Mouse (Mus musculus) G1E-ER4 (cell line): Measurements from ENCODE around the gene Dusp27. TPM values are rescaled to one million over a fixed set of nuclear protein-coding genes. Genes with fewer than 3 reads are reported as not detected.

Experiments used
- GATA1 ChIP-seq: IDR thresholded peaks from one replicate; pipeline ENCODE4 v1.8.0; 2012; ENCODE audit warnings: low read length, inconsistent platforms
- polyA plus RNA-seq: library from polyadenylated mRNA; stranded (reverse); fragments of >175 nt; gene quantifications from 2 replicates; pipeline ENCODE4 v1.2.3, GENCODE M21; 2012

Dusp27 gene
- polyA plus RNA-seq, 1 experiment = not detected

DNA sequence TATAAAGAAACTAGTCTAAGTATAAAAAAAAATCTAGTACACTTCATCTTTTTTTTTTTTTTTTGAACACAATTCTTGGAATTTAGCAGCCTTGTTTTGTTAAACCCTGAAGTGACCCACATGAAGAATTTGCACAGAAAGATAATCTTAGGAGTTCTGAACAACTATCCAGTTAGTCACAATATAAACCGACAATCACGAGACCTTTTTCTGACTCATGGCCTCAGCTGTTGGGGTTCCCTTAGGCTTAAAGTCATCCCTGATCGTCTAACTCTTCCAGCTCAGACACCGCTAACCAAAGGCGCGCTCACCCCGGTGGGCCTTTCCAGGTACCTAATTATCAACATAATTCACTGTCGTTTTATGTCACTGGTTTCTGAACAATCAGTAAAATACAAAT is 4.0 kb downstream of the Dusp27 start:
- no peak for TF ChIP-seq GATA1

GRCm38 (mm10) chr1:166123045-166123444 is 4.7 kb downstream of the Dusp27 start:
- no peak for TF ChIP-seq GATA1

DNA sequence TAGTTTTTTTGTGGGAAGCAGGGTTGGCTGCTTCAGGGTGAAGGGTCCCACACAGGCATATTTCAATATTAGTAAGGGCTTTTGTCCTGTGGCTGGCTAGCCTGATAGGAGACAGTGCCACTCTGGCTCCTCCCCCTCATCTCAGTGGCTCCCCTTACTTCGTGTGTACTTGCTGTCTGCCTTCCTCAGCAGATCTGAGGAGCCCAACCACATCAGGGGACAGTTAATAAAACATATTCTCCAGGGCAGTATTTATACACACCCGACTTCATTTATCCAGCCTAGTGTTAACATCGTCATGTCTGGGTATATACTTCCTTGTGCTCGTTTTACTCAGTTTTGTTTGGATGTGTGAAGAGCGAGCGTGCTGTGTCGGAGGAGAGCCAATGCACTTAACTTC is 5.6 kb downstream of the Dusp27 start:
- TF ChIP-seq GATA1 = no peak

GRCm38 (mm10) chr1:166117866-166118639 is 9.7 kb downstream of the Dusp27 start:
- no peak for TF ChIP-seq GATA1

DNA sequence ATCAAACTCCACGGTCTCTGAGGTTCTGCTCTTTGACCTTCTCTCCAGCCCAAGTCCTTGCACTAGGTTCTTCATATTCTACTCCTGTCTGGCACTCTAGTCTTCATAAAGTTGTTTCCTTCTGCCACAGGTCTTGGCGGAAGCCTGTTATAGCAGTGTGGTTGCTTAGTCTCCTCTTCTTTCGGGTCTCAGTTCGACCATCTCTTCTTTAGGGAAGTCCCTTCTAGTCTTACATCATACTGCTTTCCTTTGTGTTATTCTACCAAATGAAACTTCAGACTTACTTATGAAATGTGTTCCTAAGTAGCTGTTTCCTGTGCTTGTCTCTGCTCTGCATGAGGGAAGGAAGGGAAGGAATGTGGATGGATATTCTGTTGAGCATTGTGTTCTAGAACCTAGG is 12.0 kb downstream of the Dusp27 start:
- TF ChIP-seq GATA1 = no peak

DNA sequence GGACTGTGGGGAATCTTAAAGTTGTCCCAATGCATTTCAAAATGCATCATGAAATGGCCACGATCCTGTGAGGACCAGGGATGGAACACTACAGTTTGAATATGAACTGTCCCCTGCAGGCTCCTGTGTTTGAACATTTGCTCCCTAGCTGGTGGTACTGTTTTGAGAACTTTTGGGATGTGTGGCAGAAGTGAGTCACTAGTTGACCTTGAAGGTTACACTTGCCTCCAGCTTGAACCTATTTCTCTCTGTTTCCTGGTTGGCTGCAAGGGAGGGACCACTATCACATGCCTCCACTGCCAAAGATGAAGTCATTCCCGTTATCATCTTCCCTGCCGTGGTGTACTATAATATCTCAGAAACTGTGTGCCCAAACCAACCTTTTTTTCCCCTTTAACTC is 12.7 kb downstream of the Dusp27 start:
- TF ChIP-seq GATA1 = no peak

GRCm38 (mm10) chr1:166105464-166105863 is 22.3 kb downstream of the Dusp27 start:
- no peak for TF ChIP-seq GATA1

- no peak for TF ChIP-seq GATA1
Measured at GRCm38 (mm10) chr1:166104858-166105257, 22.9 kb downstream of the Dusp27 start.

DNA sequence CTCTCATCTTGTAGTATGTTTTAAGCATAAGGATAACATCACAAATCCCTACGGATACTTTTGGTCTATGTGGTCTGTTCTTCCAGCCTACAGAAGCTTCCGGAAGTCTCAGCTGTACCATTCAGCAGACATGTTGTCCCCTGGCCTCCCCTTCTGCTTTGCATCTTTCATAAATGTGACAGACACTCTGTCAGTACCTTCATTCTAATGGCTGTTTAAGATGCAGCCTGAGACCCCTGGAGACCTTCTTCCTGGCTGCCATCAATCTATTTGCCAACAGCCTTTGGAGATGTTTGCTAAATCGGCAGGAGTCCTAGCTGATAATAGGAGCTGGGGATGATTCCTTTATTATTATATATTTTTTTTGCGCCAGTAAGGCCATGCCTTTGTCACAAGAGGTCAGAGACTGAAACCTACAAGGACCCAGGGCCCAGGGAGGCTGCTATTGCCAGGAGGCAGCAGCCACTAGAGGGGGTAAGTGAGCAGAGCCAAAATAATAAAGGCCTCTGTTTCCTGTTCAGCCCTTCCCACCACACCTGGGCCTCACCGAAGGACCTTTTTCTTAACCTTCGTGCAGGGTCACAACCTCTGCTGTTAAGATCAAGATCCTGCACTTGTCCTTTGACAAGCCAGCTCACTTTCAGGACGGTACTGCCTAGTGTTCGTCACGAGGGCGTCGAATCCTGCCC is 24.7 kb downstream of the Dusp27 start:
- no peak for TF ChIP-seq GATA1

DNA sequence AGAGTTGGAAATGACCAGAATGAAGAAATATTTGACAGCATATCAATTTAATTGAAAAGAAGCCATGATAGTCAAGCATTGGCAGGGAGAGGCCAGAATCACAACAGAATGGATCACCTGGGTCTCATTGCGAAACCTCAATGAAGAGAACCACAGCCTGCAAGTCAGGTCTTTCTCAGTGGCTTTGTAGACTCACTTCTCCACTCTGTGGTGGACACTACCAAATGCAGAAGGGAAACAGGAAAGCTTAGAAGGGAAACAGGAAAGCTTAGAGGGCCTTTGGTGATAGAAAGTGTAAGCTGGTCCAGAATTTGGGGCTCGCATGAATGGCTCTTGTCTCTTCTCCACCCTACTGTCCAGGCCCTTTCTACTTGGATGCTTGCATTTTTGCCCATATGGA is 29.6 kb downstream of the Dusp27 start:
- TF ChIP-seq GATA1 = no peak

DNA sequence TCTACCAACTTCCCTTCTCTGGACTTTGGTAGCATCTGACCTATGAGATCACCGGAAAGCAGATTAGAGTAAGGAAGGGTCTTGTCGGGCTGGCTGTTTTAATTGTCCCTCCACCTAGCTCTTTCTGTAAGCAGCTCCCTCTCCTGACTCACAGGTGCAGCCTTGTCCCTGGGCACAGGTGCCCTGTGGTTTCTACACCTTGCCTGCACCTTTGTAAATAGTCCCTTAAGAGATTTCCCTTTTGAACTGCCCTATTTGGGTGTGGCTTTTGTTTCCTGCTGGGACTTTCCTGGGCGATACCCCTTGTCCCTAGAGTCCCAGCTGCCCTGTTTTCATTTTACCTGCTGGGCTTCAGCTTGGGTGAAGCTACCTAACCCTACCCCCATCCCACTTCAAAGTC is 33.3 kb downstream of the Dusp27 start:
- no peak for TF ChIP-seq GATA1

GRCm38 (mm10) chr1:166090306-166090705 is 37.4 kb downstream of the Dusp27 start:
- no peak for TF ChIP-seq GATA1

- TF ChIP-seq GATA1 = no peak
Measured at GRCm38 (mm10) chr1:166089739-166090138, 38.0 kb downstream of the Dusp27 start.

GRCm38 (mm10) chr1:166089337-166089736 is 38.4 kb downstream of the Dusp27 start:
- no peak for TF ChIP-seq GATA1

DNA sequence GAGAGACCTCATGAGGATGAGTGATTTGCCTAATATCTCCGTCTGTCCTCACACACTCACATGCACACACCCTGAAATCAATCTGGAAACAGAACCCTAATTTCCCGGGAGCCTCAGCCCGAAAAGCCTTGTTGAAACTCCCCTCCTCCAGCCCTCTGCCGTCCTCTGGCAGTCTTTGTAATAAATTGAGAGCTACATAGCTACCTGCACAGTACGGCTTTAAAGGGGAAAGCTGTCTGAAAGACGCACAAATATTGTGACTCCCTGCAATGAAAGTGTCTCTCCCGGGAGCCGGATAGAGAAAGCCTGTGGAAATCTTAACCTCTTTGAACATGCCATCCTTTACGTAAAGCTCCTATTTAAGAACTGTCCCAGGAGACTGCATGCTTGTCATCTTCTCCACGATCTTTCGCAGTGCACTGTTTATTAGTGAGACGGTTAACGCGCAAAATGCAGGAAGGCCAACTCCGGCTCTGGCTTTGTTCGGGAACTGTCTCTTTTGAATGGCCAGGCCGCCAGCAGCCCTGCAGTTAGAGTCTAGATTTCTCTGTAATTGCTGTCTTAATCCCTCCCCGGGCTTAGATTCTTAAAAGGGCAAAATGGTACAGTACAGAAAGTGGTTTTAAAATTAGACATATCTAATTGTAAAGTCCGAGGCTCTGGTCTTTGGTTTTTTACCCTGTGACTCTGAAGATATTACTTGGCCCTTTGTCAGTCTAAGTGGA is 39.1 kb downstream of the Dusp27 start:
- TF ChIP-seq GATA1 = no peak

DNA sequence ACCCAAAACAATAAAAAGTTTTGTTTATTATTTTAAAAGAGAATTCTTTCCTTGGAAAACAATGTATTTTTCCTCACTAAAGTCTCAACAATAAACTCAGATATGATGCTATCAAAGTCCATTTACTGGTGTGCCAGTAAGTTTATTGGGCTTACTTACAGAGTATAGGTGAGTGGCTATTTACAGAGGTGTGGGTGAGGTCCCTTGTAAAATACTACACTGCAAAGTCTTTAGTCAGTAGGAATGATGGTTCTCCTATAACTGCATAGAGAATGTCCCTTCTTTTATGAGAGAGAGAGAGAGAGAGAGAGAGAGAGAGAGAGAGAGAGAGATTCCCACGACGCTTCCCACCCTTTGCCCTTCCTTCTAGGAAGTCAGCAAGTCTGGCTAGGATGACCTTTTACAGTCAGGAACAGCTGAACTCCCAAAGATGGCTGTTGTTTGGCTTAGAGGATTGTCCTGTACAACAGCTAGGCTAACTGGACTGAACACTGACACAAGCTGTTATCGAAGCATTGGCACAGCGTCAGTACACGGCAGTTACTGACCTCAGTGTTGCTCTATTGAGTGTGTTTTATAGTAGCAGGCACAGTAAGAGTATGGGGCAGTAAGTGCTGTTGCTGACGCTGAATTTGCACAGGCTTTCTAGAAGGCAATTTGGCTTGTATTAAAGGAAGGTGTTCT is 50.5 kb downstream of the Dusp27 start:
- TF ChIP-seq GATA1 = no peak
